Comparison of ENCODE assay signal across 8 mouse cellular contexts in the genomic region with DNA sequence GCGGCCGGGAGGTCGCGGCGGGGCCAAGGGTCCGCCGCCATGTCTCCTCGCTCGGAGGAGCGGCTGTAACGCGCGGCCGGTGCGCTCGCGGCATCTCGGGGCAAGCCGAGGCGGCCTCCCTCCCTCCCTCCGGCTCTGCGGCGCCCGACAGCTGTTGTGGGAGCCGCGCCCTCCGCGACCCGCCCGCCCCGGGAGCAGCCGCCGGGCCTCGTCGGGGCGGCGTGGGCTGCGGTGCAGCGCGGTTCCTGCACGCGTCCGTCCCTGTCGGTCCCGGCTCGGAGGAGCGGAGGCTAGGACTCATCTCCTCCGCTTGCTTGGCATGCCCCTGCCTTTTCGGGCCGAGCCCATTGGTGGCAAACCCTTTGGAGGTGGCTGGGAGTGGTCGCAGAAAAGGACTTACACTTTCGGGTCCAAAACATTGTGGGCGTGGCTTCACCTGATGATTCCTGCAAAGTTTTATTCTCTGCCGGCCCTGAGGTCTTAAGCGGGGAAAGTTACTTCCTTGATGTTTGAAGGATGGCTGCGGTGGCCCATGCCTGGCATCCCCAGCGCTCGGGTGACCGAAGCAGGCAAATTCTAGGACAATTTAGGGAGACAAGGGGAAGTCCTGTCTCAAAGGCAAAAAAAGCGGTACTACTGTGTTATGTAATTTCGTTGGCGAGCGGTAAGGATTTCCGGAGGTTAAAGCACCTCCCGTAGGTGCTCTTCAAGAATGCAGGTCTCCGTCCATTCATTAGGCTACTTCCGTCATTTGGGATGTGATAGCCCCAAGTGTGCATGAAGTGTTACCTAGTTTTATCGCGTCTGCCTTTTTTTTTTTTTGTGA. TPM values are rescaled to one million over a fixed set of nuclear protein-coding genes. Genes with fewer than 3 reads are reported as not detected.
DNase-seq lines count a peak whose midpoint lies in the region; ATAC-seq and TF ChIP-seq lines count a peak whose summit lies in the region.

No protein-coding gene starts in this region.

- WGBS in heart, embryonic 10.5 days: 1% methylated on average over 58 of the region's 69 CpGs
- WGBS in kidney, embryonic 15.5 days: 1% methylated on average over 69 of the region's 69 CpGs
- WGBS in lung, embryonic 15.5 days: under 1% methylated on average over 47 of the region's 69 CpGs
- 2% methylated on average over 36 of the region's 69 CpGs for WGBS in neural tube, embryonic 15.5 days

- TF ChIP-seq CTCF in E14TG2a.4 (conservative IDR thresholded peaks at IDR 0.05; ENCODE audit: low read length): no peak

- H3K4me1 ChIP-seq in E14TG2a.4 (replicated peaks; ENCODE audit: low read depth, low read length): peaks cover 69% of the 10 kb centered on the region
- peaks cover 21% of the 10 kb centered on the region for H3K4me1 ChIP-seq in heart, embryonic 10.5 days
- H3K4me1 ChIP-seq in kidney, embryonic 15.5 days: peaks cover 39% of the 10 kb centered on the region
- peaks cover 19% of the 10 kb centered on the region for H3K4me1 ChIP-seq in lung, embryonic 15.5 days
- peaks cover 25% of the 10 kb centered on the region for H3K4me1 ChIP-seq in neural tube, embryonic 15.5 days

- H3K9me3 ChIP-seq in E14TG2a.4 (ENCODE audit: low read length): peaks cover 13% of the 10 kb centered on the region
- no peaks in the 10 kb centered on the region for H3K9me3 ChIP-seq in heart, embryonic 10.5 days
- no peaks in the 10 kb centered on the region for H3K9me3 ChIP-seq in kidney, embryonic 15.5 days (replicated peaks)
- no peaks in the 10 kb centered on the region for H3K9me3 ChIP-seq in lung, embryonic 15.5 days
- no peaks in the 10 kb centered on the region for H3K9me3 ChIP-seq in neural tube, embryonic 15.5 days (replicated peaks)

- ATAC-seq in kidney, embryonic 15.5 days (replicated peaks; ENCODE audit: low FRiP score): no peak; the same call in 1 of the 2 replicates
- peak; percentile 55 for ATAC-seq in lung, embryonic 15.5 days (ENCODE audit: borderline replicate concordance, extremely low read depth, low FRiP score, low TSS enrichment)
- ATAC-seq in neural tube, embryonic 15.5 days (ENCODE audit: low FRiP score): peak; percentile 71

- H3K4me2 ChIP-seq in kidney, embryonic 15.5 days: peak overlapping the region; percentile 70
- peak overlapping the region; percentile 76 for H3K4me2 ChIP-seq in lung, embryonic 15.5 days
- peak overlapping the region; percentile 91 for H3K4me2 ChIP-seq in neural tube, embryonic 15.5 days

- no peaks in the 10 kb centered on the region for H3K27me3 ChIP-seq in E14TG2a.4 (ENCODE audit: insufficient read depth, low read length)
- H3K27me3 ChIP-seq in heart, embryonic 10.5 days (ENCODE audit: insufficient read depth, poor library complexity, severe bottlenecking): no peaks in the 10 kb centered on the region
- no peaks in the 10 kb centered on the region for H3K27me3 ChIP-seq in kidney, embryonic 15.5 days
- no peaks in the 10 kb centered on the region for H3K27me3 ChIP-seq in lung, embryonic 15.5 days
- no peaks in the 10 kb centered on the region for H3K27me3 ChIP-seq in neural tube, embryonic 15.5 days (replicated peaks)

- peak; percentile 60 for DNase-seq in adrenal gland, postnatal 10 days
- DNase-seq in adrenal gland, postnatal 25 days: no peak
- peak; percentile 77 for DNase-seq in embryo, embryonic 10.5 days (ENCODE audit: low spot score)
- DNase-seq in heart, embryonic 10.5 days (ENCODE audit: low spot score): peak; percentile 81

- H3K4me3 ChIP-seq in E14TG2a.4 (replicated peaks; ENCODE audit: low read length): peak overlapping the region; percentile 97
- peak overlapping the region; percentile 89 for H3K4me3 ChIP-seq in heart, embryonic 10.5 days
- peak overlapping the region; percentile 80 for H3K4me3 ChIP-seq in kidney, embryonic 15.5 days (replicated peaks)
- H3K4me3 ChIP-seq in lung, embryonic 15.5 days: peak overlapping the region; percentile 76
- H3K4me3 ChIP-seq in neural tube, embryonic 15.5 days (replicated peaks): peak overlapping the region; percentile 85

- peak overlapping the region; percentile 99 for H3K27ac ChIP-seq in heart, embryonic 10.5 days
- H3K27ac ChIP-seq in kidney, embryonic 15.5 days: peak overlapping the region; percentile 96
- H3K27ac ChIP-seq in lung, embryonic 15.5 days: peak overlapping the region; percentile 95
- H3K27ac ChIP-seq in neural tube, embryonic 15.5 days (replicated peaks): peak overlapping the region; percentile 92

- peaks cover 49% of the 10 kb centered on the region for H3K36me3 ChIP-seq in E14TG2a.4 (ENCODE audit: insufficient read depth, low read length)
- 0 out of 2 replicates have a peak, but pooled peaks cover 2% of the 10 kb centered on the region for H3K36me3 ChIP-seq in heart, embryonic 10.5 days
- no peaks in the 10 kb centered on the region for H3K36me3 ChIP-seq in kidney, embryonic 15.5 days
- no peaks in the 10 kb centered on the region for H3K36me3 ChIP-seq in lung, embryonic 15.5 days
- H3K36me3 ChIP-seq in neural tube, embryonic 15.5 days: no peaks in the 10 kb centered on the region

- H3K9ac ChIP-seq in kidney, embryonic 15.5 days: peak overlapping the region; percentile 95
- H3K9ac ChIP-seq in lung, embryonic 15.5 days: peak overlapping the region; percentile 92
- peak overlapping the region; percentile 84 for H3K9ac ChIP-seq in neural tube, embryonic 15.5 days (replicated peaks)

RNA-seq across cellular contexts. Expression of a gene that starts 0.7 kb away (rescaled TPM):
- 10 to 100 TPM; 30.1 to 45.4 TPM for total RNA-seq in adrenal gland, postnatal 10 days (2021)
- total RNA-seq in adrenal gland, postnatal 25 days (2021): 35.5 and 44.5 TPM in 2 replicates
- polyA plus RNA-seq in heart, embryonic 10.5 days (2016; fragmentation: Nextera tagmentation; extraction: Ambion mirVana): 24.7 and 28.1 TPM in 2 replicates
- polyA plus RNA-seq in kidney, embryonic 15.5 days (2015; fragmentation: Nextera tagmentation; extraction: Ambion mirVana): 33.1 and 33.8 TPM in 2 replicates
- polyA plus RNA-seq in lung, embryonic 15.5 days (2015; fragmentation: Nextera tagmentation; extraction: Ambion mirVana): 31.8 and 33.1 TPM in 2 replicates
- 31.9 and 32.1 TPM in 2 replicates for polyA plus RNA-seq in neural tube, embryonic 15.5 days (2015; fragmentation: Nextera tagmentation; extraction: Ambion mirVana)

RNA-seq across cellular contexts. Expression of a gene that starts 51.0 kb away (rescaled TPM):
- 10 to 100 TPM; 10.1 to 14.5 TPM for total RNA-seq in adrenal gland, postnatal 10 days (2021)
- total RNA-seq in adrenal gland, postnatal 25 days (2021): 6.9 and 7.2 TPM in 2 replicates
- 70.5 and 89.2 TPM in 2 replicates for polyA plus RNA-seq in heart, embryonic 10.5 days (2016; fragmentation: Nextera tagmentation; extraction: Ambion mirVana)
- 74.8 and 78.9 TPM in 2 replicates for polyA plus RNA-seq in kidney, embryonic 15.5 days (2015; fragmentation: Nextera tagmentation; extraction: Ambion mirVana)
- polyA plus RNA-seq in lung, embryonic 15.5 days (2015; fragmentation: Nextera tagmentation; extraction: Ambion mirVana): 80.1 and 81.8 TPM in 2 replicates
- 13.2 and 26.7 TPM in 2 replicates for polyA plus RNA-seq in neural tube, embryonic 15.5 days (2015; fragmentation: Nextera tagmentation; extraction: Ambion mirVana)
